Mouse (Mus musculus) small intestine, adult 2 months (tissue): ENCODE data around the gene Scd4.

ENCODE experiments used
- CTCF ChIP-seq: fragments of 200-500 bp; IDR thresholded peaks from 2 replicates; pipeline ENCODE4 v1.5.1; 2012; ENCODE audit warnings: low read depth, mild to moderate bottlenecking, control low read depth, inconsistent platforms, low read length, moderate library complexity, mixed read lengths; ENCODE audit not compliant: insufficient replicate concordance, insufficient read length; ENCODE audit errors: extremely low read depth
- POLR2A ChIP-seq: fragments of 200-500 bp; IDR thresholded peaks from 2 replicates; pipeline ENCODE4 v1.6.1; 2012; ENCODE audit warnings: low read depth, mild to moderate bottlenecking, control low read depth, inconsistent platforms, low read length, moderate library complexity

- TF ChIP-seq CTCF (no peak), POLR2A (no peak)
Observed at GRCm38 (mm10) chr19:44377629-44378375, 44.9 kb downstream of the Scd4 start.
